Mouse (Mus musculus) heart, postnatal 0 days (tissue): Measurements from ENCODE around the gene Psg19.

ENCODE experiments used
- CTCF ChIP-seq: IDR thresholded peaks from 2 replicates; pipeline ENCODE4 v1.5.1; 2016; ENCODE audit warnings: antibody characterized with exemption, control low read depth, low read depth
- EP300 ChIP-seq: IDR thresholded peaks from 2 replicates; pipeline ENCODE4 v1.6.1; 2016; ENCODE audit warnings: antibody characterized with exemption, low read depth

DNA sequence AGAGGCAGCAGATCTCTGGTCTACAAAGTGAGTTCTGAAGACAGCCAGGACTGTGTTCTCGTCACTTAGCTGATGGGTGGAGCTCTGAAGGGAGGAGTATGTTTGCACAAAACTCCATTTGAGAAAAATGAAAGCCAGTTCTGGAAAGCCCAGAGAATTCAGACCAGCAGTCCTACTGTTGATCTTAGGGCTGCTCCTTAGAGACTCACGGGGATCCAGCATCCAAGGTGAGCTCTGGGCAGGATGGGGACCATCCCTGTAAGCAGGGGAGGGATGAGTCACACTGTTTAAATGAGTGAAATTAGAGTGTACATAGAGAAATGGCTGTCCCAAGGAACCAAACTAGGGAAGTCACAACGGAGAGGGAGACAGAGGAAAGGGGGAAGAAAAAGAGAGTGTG is 41.5 kb upstream of the Psg19 start, which contains the start of gene Mill2:
- no peak for TF ChIP-seq EP300
- TF ChIP-seq CTCF = no peak
